Mouse (Mus musculus) stomach, postnatal 0 days (tissue): ENCODE measurements around the gene Tmem59l. TPM values are rescaled to one million over a fixed set of nuclear protein-coding genes. Genes with fewer than 3 reads are reported as not detected.

Source experiments
- ATAC-seq: fragments of 200-750 bp; cut with Nextera tagmentation; 2 replicates; pipeline ENCODE4 v1.8.0; 2017; ENCODE audit not compliant: low FRiP score, low TSS enrichment
- DNase-seq: peaks from one replicate; pipeline ENCODE4 v3.0.0-alpha.2; 2016; ENCODE audit warnings: low spot score
- H3K27ac ChIP-seq: fragments of 300-500 bp; sonication (generic); replicated peaks from 2 replicates; pipeline ENCODE4 v1.5.1; 2014; ENCODE audit warnings: mild to moderate bottlenecking, control low read depth
- H3K27me3 ChIP-seq: fragments of 300-500 bp; sonication (generic); 2 replicates; pipeline ENCODE4 v1.6.1; 2014; ENCODE audit warnings: low read length; ENCODE audit not compliant: control insufficient read depth, insufficient read depth
- H3K36me3 ChIP-seq: fragments of 300-500 bp; sonication (generic); 2 replicates; pipeline ENCODE4 v1.6.1; 2014; ENCODE audit warnings: low read length, mixed read lengths; ENCODE audit not compliant: control insufficient read depth, insufficient read depth
- H3K4me1 ChIP-seq: fragments of 300-500 bp; sonication (generic); replicated peaks from 2 replicates; pipeline ENCODE4 v1.6.1; 2014; ENCODE audit warnings: antibody characterized with exemption; ENCODE audit not compliant: control insufficient read depth, insufficient read depth
- H3K4me2 ChIP-seq: fragments of 300-500 bp; sonication (generic); replicated peaks from 2 replicates; pipeline ENCODE4 v1.6.1; 2014; ENCODE audit warnings: low read depth, mild to moderate bottlenecking, control low read depth, moderate library complexity
- H3K4me3 ChIP-seq: fragments of 300-500 bp; sonication (generic); 2 replicates; pipeline ENCODE4 v1.5.1; 2014; ENCODE audit warnings: low read depth, low read length, control low read depth
- H3K9ac ChIP-seq: fragments of 300-500 bp; sonication (generic); 2 replicates; pipeline ENCODE4 v1.6.1; 2014; ENCODE audit warnings: mild to moderate bottlenecking, low read length, control low read depth, mixed read lengths
- H3K9me3 ChIP-seq: fragments of 300-500 bp; sonication (generic); 2 replicates; pipeline ENCODE4 v1.6.1; 2016; ENCODE audit warnings: low read length; ENCODE audit not compliant: control insufficient read depth
- CTCF ChIP-seq: IDR thresholded peaks from 2 replicates; pipeline ENCODE4 v1.5.1; 2016; ENCODE audit warnings: antibody characterized with exemption, low read depth, mild to moderate bottlenecking, moderate library complexity
- EP300 ChIP-seq: optimal IDR thresholded peaks from 2 replicates; pipeline ENCODE3; 2016; ENCODE audit warnings: antibody characterized with exemption
- WGBS: fragments of 180-500 bp; shearing (Covaris S2); extraction: QIAGEN DNeasy Blood & Tissue Kit; methylation state at CpG from one replicate; pipeline ENCODE4 v1.1.7; 2014; 5-methylcytosine and 5-hydroxymethylcytosine counted together
- polyA plus RNA-seq: library from polyadenylated mRNA; unstranded; fragments of >200 nt; fragmentation: Nextera tagmentation; extraction: Ambion mirVana; gene quantifications from 2 replicates; pipeline ENCODE4 v1.2.1, GENCODE M21; 2015

Gene Tmem59l
- polyA plus RNA-seq, 1 experiment from 2014 or later: 2.4 TPM

- TF ChIP-seq EP300: no peak
- no peak for TF ChIP-seq CTCF
- H3K9me3 ChIP-seq: no peaks in the 10 kb centered on the region
- ATAC-seq (no peak), DNase-seq (no peak)
- no peak overlapping the region for H3K27ac ChIP-seq
- H3K9ac ChIP-seq: peak overlapping the region; percentile 18; the same call in 1 of the 2 replicates
- H3K27me3 ChIP-seq: no peaks in the 10 kb centered on the region
- no peaks in the 10 kb centered on the region; the same call in 1 of the 2 replicates for H3K36me3 ChIP-seq
- no peak overlapping the region for H3K4me2 ChIP-seq
- 60% methylated on average over 5 of the region's 5 CpGs for WGBS
- H3K4me1 ChIP-seq: no peaks in the 10 kb centered on the region
- H3K4me3 ChIP-seq: no peak overlapping the region
Measured at GRCm38 (mm10) chr8:70467229-70467725, 19.9 kb downstream of the Tmem59l start.

- H3K9me3 ChIP-seq: no peaks in the 10 kb centered on the region
- no peaks in the 10 kb centered on the region for H3K4me1 ChIP-seq
- no peak overlapping the region for H3K4me2 ChIP-seq
- H3K27ac ChIP-seq: no peak overlapping the region
- ATAC-seq: no peak
- no peak for TF ChIP-seq CTCF
- no peak for TF ChIP-seq EP300
- H3K4me3 ChIP-seq: no peak overlapping the region
- H3K27me3 ChIP-seq: no peaks in the 10 kb centered on the region
- peak overlapping the region; percentile 18; the same call in 1 of the 2 replicates for H3K9ac ChIP-seq
- 59% methylated on average over 11 of the region's 11 CpGs for WGBS
- DNase-seq: no peak
- H3K36me3 ChIP-seq: no peaks in the 10 kb centered on the region; the same call in 1 of the 2 replicates
Measured at GRCm38 (mm10) chr8:70466771-70467170, 20.4 kb downstream of the Tmem59l start.

DNA sequence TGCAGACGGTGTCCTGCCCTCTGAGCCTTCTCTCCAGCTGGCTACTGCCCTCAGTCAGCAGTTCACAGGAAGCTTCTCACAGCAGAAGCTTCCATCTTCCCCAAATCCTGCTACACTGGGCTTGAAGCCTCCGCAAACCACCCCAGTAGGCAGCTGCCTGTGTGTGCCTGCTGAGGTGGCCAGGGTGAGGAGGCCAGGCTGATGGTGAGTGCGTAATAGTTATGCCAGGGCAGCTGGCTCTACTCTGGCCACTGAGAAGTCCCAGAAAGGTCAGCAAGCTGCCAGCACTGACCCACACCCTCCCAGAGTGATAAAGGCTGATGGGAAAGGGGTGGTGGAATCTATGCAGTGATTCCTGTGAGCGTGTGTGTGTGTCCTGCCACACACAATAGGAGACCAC is 20.9 kb downstream of the Tmem59l start:
- DNase-seq: no peak
- no peak overlapping the region for H3K27ac ChIP-seq

DNA sequence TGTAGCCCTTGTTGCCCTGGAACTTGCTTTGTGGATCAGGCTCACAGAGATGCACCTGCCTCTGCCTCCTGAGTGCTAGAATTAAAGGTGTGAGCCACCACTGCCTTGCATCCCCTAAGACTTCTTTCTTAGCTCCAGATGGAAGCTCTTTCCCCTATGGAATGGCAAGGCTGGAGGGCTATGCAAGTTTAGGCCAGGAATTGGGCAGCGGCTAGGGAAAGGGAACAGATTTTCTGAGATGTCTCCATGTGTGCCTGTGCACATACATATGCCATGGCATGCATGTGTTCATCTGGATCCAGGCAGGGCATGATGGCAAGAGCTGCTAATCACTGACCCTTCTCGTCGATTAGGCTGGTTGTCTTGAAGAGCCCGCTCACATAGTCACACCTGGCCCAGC is 21.5 kb downstream of the Tmem59l start:
- Histone ChIP-seq H3K27ac (no peak overlapping the region), H3K36me3 (no peaks in the 10 kb centered on the region; the same call in 1 of the 2 replicates), H3K9ac (no peak overlapping the region), H3K27me3 (no peaks in the 10 kb centered on the region), H3K4me2 (no peak overlapping the region), H3K4me3 (no peak overlapping the region), H3K9me3 (no peaks in the 10 kb centered on the region), H3K4me1 (no peaks in the 10 kb centered on the region)
- no peak for DNase-seq
- 97% methylated on average over 4 of the region's 4 CpGs for WGBS
- no peak for TF ChIP-seq CTCF
- no peak for ATAC-seq

More for the DNA sequence above, 20.9 kb downstream of the Tmem59l start:
- WGBS: 87% methylated on average over 4 of the region's 4 CpGs
- H3K9me3 ChIP-seq: no peaks in the 10 kb centered on the region
- no peaks in the 10 kb centered on the region; the same call in 1 of the 2 replicates for H3K36me3 ChIP-seq
- no peaks in the 10 kb centered on the region for H3K27me3 ChIP-seq
- no peaks in the 10 kb centered on the region for H3K4me1 ChIP-seq
- no peak for ATAC-seq
- no peak overlapping the region for H3K4me3 ChIP-seq
- H3K9ac ChIP-seq: no peak overlapping the region
- TF ChIP-seq CTCF: no peak
- no peak for TF ChIP-seq EP300
- H3K4me2 ChIP-seq: no peak overlapping the region

DNA sequence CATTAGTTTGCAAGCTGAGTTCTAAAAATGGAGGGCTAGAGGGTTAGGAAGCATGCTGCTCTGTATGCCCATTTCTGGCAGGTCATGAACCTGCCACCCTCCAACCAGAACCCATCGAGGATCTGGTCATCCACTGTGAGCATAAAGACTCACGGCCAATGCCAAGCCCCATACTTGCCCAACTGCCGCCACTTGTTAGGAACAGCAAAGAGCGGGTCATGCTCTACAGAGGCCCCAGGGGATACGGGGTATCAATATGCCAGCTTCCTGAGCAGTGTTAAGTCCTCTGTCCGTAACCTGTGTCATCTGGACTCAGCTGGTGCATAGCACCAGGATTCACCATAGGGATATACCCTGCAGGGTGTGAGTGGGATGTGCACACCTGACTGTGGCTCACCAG is 23.0 kb downstream of the Tmem59l start:
- no peak overlapping the region for H3K9ac ChIP-seq
- H3K27ac ChIP-seq: no peak overlapping the region
- no peaks in the 10 kb centered on the region for H3K36me3 ChIP-seq
- 91% methylated on average over 6 of the region's 6 CpGs for WGBS
- TF ChIP-seq CTCF: no peak
- no peak for TF ChIP-seq EP300
- H3K27me3 ChIP-seq: no peaks in the 10 kb centered on the region
- no peak for ATAC-seq
- no peaks in the 10 kb centered on the region for H3K9me3 ChIP-seq
- DNase-seq: no peak
- H3K4me2 ChIP-seq: no peak overlapping the region
- H3K4me3 ChIP-seq: no peak overlapping the region
- no peaks in the 10 kb centered on the region for H3K4me1 ChIP-seq

DNA sequence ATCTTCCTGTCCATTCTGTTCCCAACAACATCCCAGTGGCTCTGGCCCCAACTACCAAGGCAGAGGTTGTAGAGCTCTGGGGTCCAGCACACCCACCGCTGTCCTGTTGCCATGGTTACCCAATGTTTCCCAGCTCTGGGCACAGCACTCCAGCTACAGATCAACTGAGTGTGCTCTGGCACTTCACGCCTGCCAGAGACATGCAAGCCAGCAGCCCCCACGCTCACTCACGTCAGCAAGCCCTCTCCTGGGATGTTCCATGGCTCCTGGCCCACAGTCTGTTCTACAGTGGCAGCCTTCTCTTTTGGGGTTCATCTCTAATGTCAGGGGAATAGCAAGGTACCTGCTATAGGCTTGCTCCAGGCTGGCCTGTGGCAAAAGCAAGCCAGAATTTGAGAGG is 23.9 kb downstream of the Tmem59l start:
- no peaks in the 10 kb centered on the region for H3K36me3 ChIP-seq
- H3K27me3 ChIP-seq: no peaks in the 10 kb centered on the region
- H3K4me1 ChIP-seq: no peaks in the 10 kb centered on the region
- DNase-seq: no peak
- 75% methylated on average over 4 of the region's 4 CpGs for WGBS
- no peak overlapping the region for H3K27ac ChIP-seq
- no peak overlapping the region for H3K4me3 ChIP-seq
- no peak overlapping the region for H3K9ac ChIP-seq
- ATAC-seq: no peak; the same call in 1 of the 2 replicates
- no peaks in the 10 kb centered on the region for H3K9me3 ChIP-seq
- TF ChIP-seq CTCF (no peak), EP300 (no peak)
- H3K4me2 ChIP-seq: no peak overlapping the region
